Mouse (Mus musculus) neural tube, postnatal 0 days (tissue): ENCODE measurements around the gene 4933427I04Rik. TPM values are rescaled to one million over a fixed set of nuclear protein-coding genes. Genes with fewer than 3 reads are reported as not detected.

Source experiments
- polyA plus RNA-seq: library from polyadenylated mRNA; unstranded; fragments of >200 nt; fragmentation: Nextera tagmentation; extraction: Ambion mirVana; gene quantifications from 2 replicates; pipeline ENCODE4 v1.2.1, GENCODE M21; 2015

4933427I04Rik gene
- polyA plus RNA-seq = 0.06 TPM in 1 of 2 replicates, not detected in the other

DNA sequence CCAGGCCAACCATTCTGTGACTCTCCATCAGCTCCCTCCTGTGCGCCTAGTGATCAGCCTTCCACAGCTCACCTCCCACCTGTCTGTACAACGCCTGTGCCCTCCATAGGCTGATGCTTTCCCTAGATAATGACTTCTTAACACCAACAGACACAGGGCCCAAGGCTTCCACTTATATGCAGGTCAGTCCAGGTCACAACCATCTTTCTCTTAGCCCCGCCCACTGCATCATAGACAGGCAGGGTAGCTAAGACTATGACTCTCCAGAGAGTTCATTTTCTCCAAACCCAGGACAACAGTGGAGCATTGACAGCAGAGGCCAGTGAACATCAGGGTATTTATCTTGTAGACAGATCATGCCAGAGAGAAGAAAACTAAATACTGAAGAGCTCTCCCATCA, at the start of gene 4933427I04Rik:
Gene 4933427I04Rik (plus strand): TSS at position 301 of the 400 bp plus-strand sequence.

DNA sequence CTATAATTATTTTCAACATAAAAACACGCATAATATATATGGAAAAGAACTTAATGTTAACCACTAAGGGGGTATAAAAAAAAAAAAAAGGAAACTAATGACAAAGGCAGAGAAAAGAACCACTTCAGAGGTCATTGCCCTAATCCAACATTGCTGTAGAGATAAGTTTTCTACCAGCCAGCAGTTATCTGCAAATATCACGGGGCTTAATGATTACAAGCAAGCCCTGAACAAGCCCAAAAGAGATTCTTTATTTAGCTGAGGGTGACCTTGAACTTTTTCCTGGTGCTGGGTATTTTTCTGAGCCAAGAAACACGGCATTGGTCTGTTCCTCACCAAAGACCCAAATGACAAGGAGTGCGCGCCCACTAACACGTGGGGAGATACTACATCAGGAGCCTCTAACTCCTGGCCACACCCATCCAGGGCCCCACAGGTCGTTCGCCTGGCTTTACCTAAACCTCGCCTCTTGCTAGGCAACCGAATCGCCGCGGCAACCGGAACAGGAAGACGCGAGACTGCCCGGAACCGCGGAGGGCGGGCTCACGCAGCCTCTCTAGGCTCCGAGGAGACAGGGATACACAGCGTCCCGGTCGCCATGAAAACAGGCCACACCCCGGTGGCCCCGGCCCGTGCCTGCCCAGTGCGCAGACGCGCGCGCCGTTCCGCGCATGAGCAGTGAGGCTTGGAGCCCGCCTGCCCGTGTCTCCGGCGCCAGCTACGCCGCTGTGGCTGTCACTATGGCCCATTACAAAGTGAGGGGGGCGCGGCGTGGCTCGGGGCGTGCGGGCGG, 45.0 kb downstream of the 4933427I04Rik start, which contains the start of gene Mycbp:
Gene Mycbp (plus strand): TSS at position 500 of the 793 bp plus-strand sequence.

Other genes starting within 250 kb of the 4933427I04Rik start
- 59.8 and 71.7 TPM in 2 replicates for gene Macf1, start 175.3 kb upstream of the 4933427I04Rik start, polyA plus RNA-seq
- gene Ndufs5, start 141.5 kb upstream of the 4933427I04Rik start, polyA plus RNA-seq = 710 and 765 TPM in 2 replicates
- 76.6 and 83.0 TPM in 2 replicates for gene Akirin1, start 109.3 kb upstream of the 4933427I04Rik start, polyA plus RNA-seq
- gene Rhbdl2, start 71.8 kb upstream of the 4933427I04Rik start, polyA plus RNA-seq = 1.2 and 1.4 TPM in 2 replicates
- gene Mycbp, start 45.2 kb downstream of the 4933427I04Rik start, polyA plus RNA-seq = 37.6 and 43.2 TPM in 2 replicates
- 38.9 and 43.9 TPM in 2 replicates for gene Rragc, start 57.8 kb downstream of the 4933427I04Rik start, polyA plus RNA-seq
- 0.45 TPM in 1 of 2 replicates, not detected in the other for gene 4930535I16Rik, start 58.3 kb downstream of the 4933427I04Rik start, polyA plus RNA-seq